Mouse (Mus musculus) forebrain, postnatal 0 days (tissue): ENCODE results near the gene Tcl1b3. TPM values are rescaled to one million over a fixed set of nuclear protein-coding genes. Genes with fewer than 3 reads are reported as not detected.
"Not testable (repeated sequence)": the region's sequence is repeated elsewhere in the genome, so short reads cannot be mapped to it uniquely, and the experiment has no call there.

Experiments used
- ATAC-seq: fragments of 200-750 bp; cut with Nextera tagmentation; 2 replicates; pipeline ENCODE4 v1.8.0; 2017; ENCODE audit warnings: mild to moderate bottlenecking, moderate library complexity
- DNase-seq: peaks from one replicate; pipeline ENCODE4 v3.0.0-alpha.2; 2015
- H3K27ac ChIP-seq: fragments of 300-500 bp; sonication (generic); 2 replicates; pipeline ENCODE4 v1.5.1; 2014; ENCODE audit warnings: low read depth, mild to moderate bottlenecking, antibody characterized with exemption, low read length, moderate library complexity, mixed read lengths
- H3K27me3 ChIP-seq: fragments of 300-500 bp; sonication (generic); 2 replicates; pipeline ENCODE4 v1.6.1; 2014; ENCODE audit warnings: mild to moderate bottlenecking, low read length, mixed read lengths; ENCODE audit not compliant: insufficient read depth
- H3K36me3 ChIP-seq: fragments of 300-500 bp; sonication (generic); 2 replicates; pipeline ENCODE4 v1.6.1; 2014; ENCODE audit warnings: mild to moderate bottlenecking, moderate library complexity; ENCODE audit not compliant: insufficient read depth
- H3K4me1 ChIP-seq: fragments of 300-500 bp; sonication (generic); 2 replicates; pipeline ENCODE4 v1.6.1; 2014; ENCODE audit warnings: antibody characterized with exemption; ENCODE audit not compliant: insufficient read depth
- H3K4me2 ChIP-seq: fragments of 300-500 bp; sonication (generic); 2 replicates; pipeline ENCODE4 v1.6.1; 2014; ENCODE audit warnings: low read depth, mild to moderate bottlenecking, moderate library complexity
- H3K4me3 ChIP-seq: fragments of 300-500 bp; sonication (generic); 2 replicates; pipeline ENCODE4 v1.5.1; 2014; ENCODE audit warnings: low read depth, low read length, mixed read lengths
- H3K9ac ChIP-seq: fragments of 300-500 bp; sonication (generic); 2 replicates; pipeline ENCODE4 v1.6.1; 2014; ENCODE audit warnings: mild to moderate bottlenecking
- H3K9me3 ChIP-seq: fragments of 300-500 bp; sonication (generic); 2 replicates; pipeline ENCODE4 v1.6.1; 2016; ENCODE audit warnings: low read length
- CTCF ChIP-seq: sonication (generic); IDR thresholded peaks from 2 replicates; pipeline ENCODE4 v1.5.1; 2016; ENCODE audit warnings: antibody characterized with exemption, control low read depth, low read depth
- WGBS: fragments of 180-500 bp; shearing (Covaris S2); extraction: QIAGEN DNeasy Blood & Tissue Kit; methylation state at CpG from one replicate; pipeline ENCODE4 v1.1.7; 2014; 5-methylcytosine and 5-hydroxymethylcytosine counted together
- polyA plus RNA-seq: library from polyadenylated mRNA; unstranded; fragments of >200 nt; fragmentation: Nextera tagmentation; extraction: Ambion mirVana; gene quantifications from 2 replicates; pipeline ENCODE4 v1.2.1, GENCODE M21; 2015
- total RNA-seq: library from RNA; depleted of rRNA; stranded (reverse); fragments of >200 nt; gene quantifications from 2 replicates; pipeline ENCODE4 v1.2.3, GENCODE M21; 2014

Tcl1b3 gene
- total and polyA plus RNA-seq, 2 experiments from 2014 or later = not detected

GRCm38 (mm10) chr12:105173366-105173765 lies 17.5 kb upstream of the Tcl1b3 start:
- no peak overlapping the region for H3K4me2 ChIP-seq
- no peaks in the 10 kb centered on the region for H3K36me3 ChIP-seq
- no peak for ATAC-seq
- H3K4me1 ChIP-seq = no peaks in the 10 kb centered on the region
- TF ChIP-seq CTCF = no peak
- 89% methylated on average over 2 of the region's 2 CpGs for WGBS
- H3K27ac ChIP-seq = no peak overlapping the region
- no peak for DNase-seq
- no peaks in the 10 kb centered on the region for H3K27me3 ChIP-seq
- H3K9ac ChIP-seq = no peak overlapping the region
- H3K9me3 ChIP-seq = no peaks in the 10 kb centered on the region
- H3K4me3 ChIP-seq = no peak overlapping the region

DNA sequence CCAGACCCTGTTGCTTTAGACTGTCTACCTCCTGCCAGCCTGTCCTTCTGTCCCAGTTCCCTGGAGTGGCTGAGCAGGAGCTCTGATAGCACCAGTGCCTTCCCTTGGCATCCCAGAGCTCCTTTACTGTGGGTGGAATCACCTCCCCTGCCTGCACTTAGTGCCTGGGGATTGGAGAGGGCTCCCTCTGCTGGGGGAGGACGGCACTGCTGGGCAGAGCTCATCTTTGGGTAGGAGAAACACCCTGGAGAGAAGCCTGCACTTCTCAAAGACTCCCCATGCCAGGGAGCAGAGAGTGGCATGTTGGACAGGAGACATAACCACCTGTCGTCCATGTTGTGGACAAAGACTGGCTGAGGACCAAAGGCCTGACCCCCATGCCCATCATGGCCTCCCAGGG lies 16.5 kb upstream of the Tcl1b3 start:
- H3K27me3 ChIP-seq, ATAC-seq, DNase-seq, H3K4me3 ChIP-seq, H3K36me3 ChIP-seq, H3K9ac ChIP-seq, H3K4me1 ChIP-seq, H3K9me3 ChIP-seq, H3K27ac ChIP-seq, H3K4me2 ChIP-seq: not testable (repeated sequence)
- 39% methylated on average over 2 of the region's 2 CpGs for WGBS
- peak; percentile 19 for TF ChIP-seq CTCF

GRCm38 (mm10) chr12:105176044-105176443 lies 14.8 kb upstream of the Tcl1b3 start, which contains the start of gene Tcl1b5:
Gene Tcl1b5, plus strand, starts transcription at chr12:105176344.
- not testable (repeated sequence) for ATAC-seq, H3K4me1 ChIP-seq, H3K36me3 ChIP-seq, H3K4me2 ChIP-seq, H3K9ac ChIP-seq, H3K4me3 ChIP-seq, H3K27me3 ChIP-seq, H3K9me3 ChIP-seq, H3K27ac ChIP-seq, DNase-seq
- 78% methylated on average over 3 of the region's 3 CpGs for WGBS

DNA sequence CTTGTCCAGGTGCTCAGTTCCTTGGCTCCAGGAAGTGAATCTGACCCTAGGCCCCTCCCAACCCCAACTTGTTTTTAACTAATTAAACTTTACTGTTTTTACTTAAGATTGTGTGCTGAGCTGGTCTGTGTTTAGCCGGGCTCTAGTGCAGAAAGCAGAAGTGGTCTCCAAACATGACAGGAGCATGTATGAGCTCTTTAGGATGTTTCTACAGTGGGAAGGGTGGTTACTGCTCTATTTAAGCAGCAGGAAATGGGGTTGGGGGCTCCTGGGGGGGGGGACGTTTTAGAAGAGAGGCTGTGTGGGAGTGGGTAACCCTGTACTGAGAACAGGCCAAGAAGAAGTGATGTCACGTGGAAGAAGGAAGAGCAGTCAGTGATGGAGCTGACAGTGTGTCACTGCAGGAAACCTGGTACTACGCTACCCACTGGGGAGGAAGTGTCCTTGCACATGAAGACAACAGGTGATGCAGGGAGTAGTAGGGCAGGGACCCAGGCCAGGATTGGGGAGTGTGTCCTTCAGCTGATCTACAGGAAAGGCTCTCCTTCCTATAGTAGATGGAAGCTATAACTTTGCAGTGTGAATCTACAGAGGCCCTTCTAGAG lies 9.7 kb upstream of the Tcl1b3 start:
- H3K9me3 ChIP-seq, H3K4me3 ChIP-seq, H3K27ac ChIP-seq, DNase-seq, ATAC-seq, H3K27me3 ChIP-seq, H3K9ac ChIP-seq, H3K4me1 ChIP-seq, H3K4me2 ChIP-seq, H3K36me3 ChIP-seq: not testable (repeated sequence)
- 79% methylated on average over 4 of the region's 4 CpGs for WGBS

DNA sequence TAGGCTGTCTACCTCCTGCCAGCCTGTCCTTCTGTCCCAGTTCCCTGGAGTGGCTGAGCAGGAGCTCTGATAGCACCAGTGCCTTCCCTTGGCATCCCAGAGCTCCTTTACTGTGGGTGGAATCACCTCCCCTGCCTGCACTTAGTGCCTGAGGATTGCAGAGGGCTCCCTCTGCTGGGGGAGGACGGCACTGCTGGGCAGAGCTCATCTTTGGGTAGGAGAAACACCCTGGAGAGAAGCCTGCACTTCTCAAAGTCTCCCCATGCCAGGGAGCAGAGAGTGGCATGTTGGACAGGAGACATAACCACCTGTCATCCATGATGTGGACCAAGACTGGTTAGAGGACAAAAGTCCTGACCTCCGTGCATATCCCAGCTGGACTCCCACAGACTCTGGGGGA lies 1.9 kb upstream of the Tcl1b3 start:
- H3K9me3 ChIP-seq, H3K9ac ChIP-seq, H3K27ac ChIP-seq, H3K4me3 ChIP-seq, H3K27me3 ChIP-seq, H3K4me1 ChIP-seq, H3K4me2 ChIP-seq, H3K36me3 ChIP-seq, DNase-seq, ATAC-seq: not testable (repeated sequence)
- peak; percentile 30; the same call in 1 of the 2 replicates for TF ChIP-seq CTCF
- 46% methylated on average over 2 of the region's 2 CpGs for WGBS

GRCm38 (mm10) chr12:105199684-105200497 lies 9.0 kb downstream of the Tcl1b3 start:
- not testable (repeated sequence) for ATAC-seq, H3K4me1 ChIP-seq, H3K4me3 ChIP-seq, H3K27ac ChIP-seq, H3K4me2 ChIP-seq, H3K36me3 ChIP-seq, H3K9ac ChIP-seq, H3K27me3 ChIP-seq, DNase-seq, H3K9me3 ChIP-seq
- WGBS = 17% methylated on average over 7 of the region's 7 CpGs

- not testable (repeated sequence) for H3K9me3 ChIP-seq, H3K36me3 ChIP-seq, H3K4me2 ChIP-seq, H3K4me3 ChIP-seq, H3K4me1 ChIP-seq, DNase-seq, H3K27me3 ChIP-seq, H3K27ac ChIP-seq, H3K9ac ChIP-seq, ATAC-seq
- 96% methylated on average over 1 of the region's 1 CpGs for WGBS
Observed at GRCm38 (mm10) chr12:105201657-105202056, 10.8 kb downstream of the Tcl1b3 start, which contains the start of gene Tcl1b4. Gene Tcl1b4, plus strand, starts transcription at chr12:105201957.
